Mouse (Mus musculus): ENCODE results near the gene Gm6169.
"Not testable (repeated sequence)": the region's sequence is repeated elsewhere in the genome, so short reads cannot be mapped to it uniquely, and the experiment has no call there.

Gm6169 gene

DNA sequence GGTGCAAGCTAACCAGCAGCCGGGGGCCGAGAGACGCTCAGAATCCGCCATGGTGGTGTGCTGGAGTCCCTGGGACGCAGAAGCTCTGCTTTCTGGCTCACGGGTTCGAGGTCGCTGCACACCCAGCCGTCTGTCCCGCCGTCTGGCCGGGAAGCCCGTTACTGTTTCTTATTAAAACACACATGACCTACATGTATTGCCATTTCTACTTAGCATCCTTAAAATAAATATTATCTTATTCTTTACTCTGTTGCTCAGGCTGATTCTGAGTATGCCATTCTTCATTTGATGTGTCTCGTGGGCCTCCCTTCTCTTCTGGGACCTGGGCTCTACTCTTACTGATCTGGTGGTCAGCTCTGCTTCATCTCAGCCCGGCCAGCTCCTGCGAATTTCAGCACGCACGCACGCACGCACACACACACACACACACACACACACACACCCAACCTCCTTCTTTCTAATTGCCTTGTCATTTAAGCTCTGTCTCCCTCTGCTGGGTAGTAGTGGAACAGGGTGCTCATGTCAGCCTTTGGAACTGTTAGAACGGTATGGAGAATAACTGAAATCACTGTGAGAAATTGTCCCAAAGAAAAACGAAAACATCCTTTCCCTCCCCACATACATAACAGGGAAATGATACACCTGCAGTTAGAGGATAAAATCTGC, at the start of gene Gm6169:
Gene Gm6169, minus strand, starts transcription at position 51 of the 666 bp plus-strand sequence.
- peak; percentile 42 to 78 for DNase-seq (ENCODE audit: low spot score in 2 of 2)

DNA sequence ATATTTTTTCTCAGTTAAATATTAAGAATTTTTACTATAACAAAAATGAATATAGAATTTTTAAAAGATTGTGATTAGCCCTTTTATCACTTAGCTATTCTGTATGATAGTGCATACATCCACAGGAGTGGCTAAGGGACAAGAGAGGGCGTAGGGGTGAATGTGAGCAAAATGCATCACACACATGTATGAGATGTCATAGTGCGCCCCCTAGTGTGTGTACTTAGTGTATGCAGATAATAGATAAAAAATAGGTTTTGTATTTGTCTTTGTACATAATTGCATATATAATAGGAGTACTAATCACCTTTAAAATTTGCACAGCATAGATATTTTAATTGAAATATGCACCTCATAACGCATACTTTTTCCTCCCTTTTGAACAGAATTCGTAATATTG, 46.8 kb upstream of the Gm6169 start:
- DNase-seq (ENCODE audit: low spot score in 2 of 2): no peak

GRCm38 (mm10) chr13:97142321-97142720, 43.3 kb upstream of the Gm6169 start:
- DNase-seq (ENCODE audit: low spot score in 2 of 2): no peak

GRCm38 (mm10) chr13:97138404-97138931, 39.4 kb upstream of the Gm6169 start:
- not testable (repeated sequence) for DNase-seq (ENCODE audit: low spot score in 2 of 2)

DNA sequence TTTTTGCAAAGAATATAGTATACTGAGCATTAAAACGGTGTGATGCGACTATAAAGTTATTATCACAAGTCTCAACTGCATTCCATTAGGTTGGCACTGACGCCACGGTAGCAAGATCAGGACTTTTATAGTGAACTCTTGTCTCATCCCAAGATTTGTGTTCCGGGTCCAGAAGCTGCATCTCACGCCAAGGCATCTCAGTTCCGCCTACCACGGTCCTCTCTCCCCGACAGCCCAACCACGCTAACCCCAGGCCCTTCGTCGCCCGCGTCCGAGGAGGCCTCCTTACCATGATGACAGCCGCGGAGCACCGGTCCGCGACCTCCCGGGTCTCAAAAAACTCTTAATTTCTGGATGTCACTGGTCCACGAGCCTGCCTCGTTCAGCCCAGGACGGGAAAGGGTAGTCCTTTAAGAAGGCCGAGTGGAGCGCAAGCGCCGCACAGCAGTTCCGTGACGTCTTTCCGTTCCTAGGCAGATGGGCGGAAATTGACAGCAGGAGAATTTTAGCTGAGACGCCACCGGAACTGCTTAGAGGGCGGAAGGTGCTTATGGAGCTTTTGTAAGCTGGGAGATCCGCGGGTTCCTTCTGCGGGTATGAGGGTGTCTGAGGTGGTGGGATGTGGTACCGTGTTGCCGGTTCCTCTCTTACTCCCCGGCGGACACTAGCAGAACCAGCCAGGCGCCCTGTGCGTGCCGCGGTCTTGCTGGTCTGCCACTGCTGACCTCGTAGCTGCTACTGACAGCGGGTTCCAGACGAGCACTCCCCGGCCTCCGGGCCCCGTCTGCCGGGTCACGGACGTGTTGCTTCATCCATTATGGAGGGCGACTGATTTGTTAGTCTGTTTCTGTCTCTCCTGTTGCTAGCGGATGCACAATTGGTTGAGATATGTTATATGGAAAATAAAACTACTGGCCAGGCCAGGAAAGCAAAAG, 38.7 kb upstream of the Gm6169 start, which contains the start of the genes Gfm2 and Nsa2:
Gene Gfm2, plus strand, starts transcription at position 472 of the 935 bp plus-strand sequence.
Gene Nsa2, minus strand, starts transcription at position 472 of the 935 bp plus-strand sequence.
- DNase-seq (ENCODE audit: low spot score in 2 of 2): peak; percentile 92 to 95

DNA sequence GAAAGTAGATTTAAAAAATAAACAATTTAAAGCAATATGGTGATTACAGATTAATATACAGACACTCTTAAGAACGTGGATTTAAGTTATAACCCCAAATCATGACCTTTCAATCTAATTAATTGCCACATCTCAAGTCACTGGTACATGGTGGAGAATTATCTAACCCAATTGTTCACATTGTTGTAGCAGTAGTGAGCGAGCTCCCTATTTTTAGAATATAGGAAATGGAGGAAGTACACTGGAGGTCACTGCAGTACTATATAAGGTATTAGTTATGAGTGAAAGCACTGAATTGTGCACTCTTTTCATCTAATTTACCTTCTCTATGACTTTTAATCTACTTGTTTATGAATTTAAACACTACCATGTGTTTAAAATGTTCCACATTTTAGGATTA, 31.4 kb upstream of the Gm6169 start:
- DNase-seq (ENCODE audit: low spot score in 2 of 2): not testable (repeated sequence)

GRCm38 (mm10) chr13:97129654-97130053, 30.6 kb upstream of the Gm6169 start:
- not testable (repeated sequence) for DNase-seq (ENCODE audit: low spot score in 2 of 2)

DNA sequence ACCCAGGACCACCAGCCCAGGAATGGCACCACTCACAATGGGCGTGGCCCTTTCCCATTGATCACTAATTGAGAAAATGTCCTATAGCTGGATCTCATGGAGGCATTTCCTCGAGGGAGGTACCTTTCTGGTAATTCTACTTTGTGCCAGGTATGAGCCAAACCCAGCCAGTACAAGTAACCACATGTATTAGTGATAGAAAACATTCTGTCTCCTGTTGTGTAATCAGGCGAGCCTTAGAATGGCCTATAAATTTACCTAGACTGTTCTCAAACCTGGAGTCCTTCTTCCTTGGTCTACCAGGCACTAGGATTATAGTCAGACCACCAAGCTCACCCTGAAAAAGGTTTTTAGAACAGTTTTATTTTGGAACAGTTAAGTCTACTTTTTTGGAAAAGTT, 22.3 kb upstream of the Gm6169 start:
- DNase-seq (ENCODE audit: low spot score in 2 of 2): no peak

GRCm38 (mm10) chr13:97109046-97109445, 10.0 kb upstream of the Gm6169 start:
- DNase-seq (ENCODE audit: low spot score in 2 of 2): no peak

- not testable (repeated sequence) for DNase-seq (ENCODE audit: low spot score in 2 of 2)
Measured at GRCm38 (mm10) chr13:97107721-97108120, 8.7 kb upstream of the Gm6169 start.

GRCm38 (mm10) chr13:97104996-97105395, 6.0 kb upstream of the Gm6169 start:
- DNase-seq (ENCODE audit: low spot score in 2 of 2): no peak

GRCm38 (mm10) chr13:97095726-97096125, 3.3 kb downstream of the Gm6169 start:
- no peak for DNase-seq (ENCODE audit: low spot score in 2 of 2)

DNA sequence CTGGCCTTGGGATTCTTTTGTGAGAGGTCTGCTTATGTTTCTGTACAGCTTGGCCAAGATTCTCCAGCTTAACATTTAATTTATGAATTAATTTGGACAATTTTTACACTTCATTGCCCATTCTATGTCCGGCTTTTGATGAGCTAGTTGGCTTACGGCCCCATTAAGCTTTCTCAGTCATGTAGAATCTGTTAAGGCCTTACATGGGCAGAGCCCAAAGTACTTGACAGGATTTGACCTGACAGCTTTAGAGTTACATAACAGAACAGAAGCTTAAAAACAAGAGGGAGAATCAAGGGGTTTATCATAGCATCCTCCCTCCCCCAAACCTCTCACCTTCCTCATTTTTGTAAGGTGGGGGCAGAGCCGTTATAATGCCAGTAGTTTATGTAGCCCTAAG, 10.9 kb downstream of the Gm6169 start:
- no peak for DNase-seq (ENCODE audit: low spot score in 2 of 2)

- no peak for DNase-seq (ENCODE audit: low spot score in 2 of 2)
Measured at GRCm38 (mm10) chr13:97087421-97087820, 11.6 kb downstream of the Gm6169 start.

GRCm38 (mm10) chr13:97086316-97086715, 12.7 kb downstream of the Gm6169 start:
- no peak for DNase-seq (ENCODE audit: low spot score in 2 of 2)

GRCm38 (mm10) chr13:97082432-97082831, 16.6 kb downstream of the Gm6169 start:
- no peak for DNase-seq (ENCODE audit: low spot score in 2 of 2)

GRCm38 (mm10) chr13:97080615-97081014, 18.4 kb downstream of the Gm6169 start:
- no peak for DNase-seq (ENCODE audit: low spot score in 2 of 2)

DNA sequence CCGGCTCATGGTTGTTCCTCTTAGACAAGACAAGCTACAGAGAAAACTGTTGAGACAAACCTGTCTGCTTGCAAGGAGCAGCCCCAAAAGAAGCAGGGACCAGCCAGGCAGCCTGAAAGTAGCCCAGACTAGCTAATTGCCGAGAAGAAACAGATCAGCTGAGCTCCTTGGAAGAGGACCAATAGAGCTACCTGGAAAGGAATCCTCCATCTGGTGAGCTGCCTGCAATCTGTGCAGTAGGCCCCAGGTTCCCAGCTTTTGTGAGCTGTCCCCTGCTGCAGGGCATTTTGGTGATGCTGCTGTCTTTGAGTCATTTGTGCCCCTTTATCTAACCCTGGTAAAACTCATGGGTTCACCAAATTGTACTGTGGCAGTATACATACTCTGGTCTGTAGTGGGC, 18.8 kb downstream of the Gm6169 start:
- no peak for DNase-seq (ENCODE audit: low spot score in 2 of 2)

DNA sequence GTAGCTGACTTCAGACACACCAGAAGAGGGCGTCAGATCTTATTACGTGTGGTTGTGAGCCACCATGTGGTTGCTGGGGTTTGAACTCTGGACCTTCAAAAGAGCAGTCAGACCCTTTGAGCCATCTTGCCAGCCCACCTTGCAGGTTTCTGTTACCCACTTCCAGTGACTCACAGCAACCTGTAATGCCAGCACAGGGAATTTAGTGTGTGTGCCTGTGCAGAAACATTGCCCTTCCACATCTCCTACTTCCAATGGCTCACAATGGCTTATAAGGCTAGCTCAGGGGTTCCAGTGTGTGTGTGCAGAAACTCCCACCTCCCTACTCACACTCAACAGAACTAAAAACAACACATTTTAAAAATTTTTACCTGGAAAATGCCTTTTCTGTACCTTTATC, 21.5 kb downstream of the Gm6169 start:
- no peak for DNase-seq (ENCODE audit: low spot score in 2 of 2)

DNA sequence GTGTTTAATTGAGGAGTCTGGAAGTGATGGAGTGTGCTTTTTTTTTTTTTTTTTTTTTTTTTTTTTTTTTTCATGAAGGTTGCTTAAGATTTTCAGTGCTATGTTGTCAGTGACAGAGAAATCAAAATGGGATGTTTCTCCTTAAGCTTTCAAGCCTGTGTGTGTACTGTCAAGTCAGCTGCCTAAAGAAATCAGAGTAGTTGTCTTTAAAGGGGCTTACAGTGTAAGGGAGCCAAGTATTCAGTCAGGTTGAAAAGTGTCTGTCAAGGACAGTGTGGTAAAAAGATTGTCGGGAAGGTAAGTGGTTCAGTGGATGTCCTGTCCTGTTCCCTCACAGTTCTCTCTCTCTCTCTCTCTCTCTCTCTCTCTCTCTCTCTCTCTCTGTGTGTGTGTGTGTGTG, 25.5 kb downstream of the Gm6169 start:
- no peak for DNase-seq (ENCODE audit: low spot score in 2 of 2)

DNA sequence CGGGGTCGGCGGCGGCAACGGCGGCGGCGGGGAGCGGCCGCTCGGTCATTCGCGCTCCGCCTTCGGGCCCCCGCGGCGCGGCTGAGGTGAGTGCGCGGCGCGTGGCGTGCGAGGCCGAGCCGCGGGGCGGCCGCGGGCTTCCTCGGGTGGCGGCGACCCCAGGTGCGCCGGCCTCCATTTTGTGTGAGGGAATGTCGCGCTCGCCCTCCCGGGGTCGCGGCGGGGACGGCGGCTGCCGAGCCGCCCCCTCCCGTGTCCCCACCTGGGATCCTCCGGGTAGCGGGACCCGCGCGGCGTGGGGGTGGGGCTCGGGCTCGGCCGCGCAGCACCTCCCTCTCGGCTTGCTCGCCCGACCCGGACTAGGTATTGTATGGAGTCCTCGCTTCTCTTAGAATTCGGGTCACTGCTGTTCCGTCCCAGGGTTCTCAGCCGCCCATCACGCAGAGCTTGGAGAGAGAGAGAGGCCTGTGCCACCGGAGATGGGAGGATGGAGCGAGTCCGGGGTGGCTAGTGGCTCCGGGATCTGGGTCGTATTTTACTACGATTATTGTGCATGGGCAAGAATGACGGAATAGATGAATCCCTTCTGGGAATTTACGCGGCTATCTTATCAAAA, 27.3 kb downstream of the Gm6169 start:
- DNase-seq (ENCODE audit: low spot score in 2 of 2): peak; percentile 46 to 49

Data from frontal cortex, postnatal 36 days (tissue).